Mouse (Mus musculus) hindbrain, embryonic 14.5 days (tissue): ENCODE data around the gene Mif. TPM values are rescaled to one million over a fixed set of nuclear protein-coding genes. Genes with fewer than 3 reads are reported as not detected.

ENCODE experiments used
- ATAC-seq: fragments of 200-750 bp; cut with Nextera tagmentation; 2 replicates; pipeline ENCODE4 v1.8.0; 2017; ENCODE audit warnings: moderate number of reproducible peaks, mild to moderate bottlenecking, moderate TSS enrichment, moderate library complexity; ENCODE audit not compliant: low FRiP score
- DNase-seq: peaks from one replicate; pipeline ENCODE4 v3.0.0-alpha.2; 2015; ENCODE audit warnings: low spot score
- H3K27ac ChIP-seq: fragments of 300-500 bp; sonication (generic); 2 replicates; pipeline ENCODE4 v1.5.1; 2014; ENCODE audit warnings: mild to moderate bottlenecking, moderate library complexity
- H3K27me3 ChIP-seq: fragments of 300-500 bp; sonication (generic); 2 replicates; pipeline ENCODE4 v1.6.1; 2014; ENCODE audit warnings: mild to moderate bottlenecking, low read length, mixed read lengths; ENCODE audit not compliant: control insufficient read depth, insufficient read depth
- H3K36me3 ChIP-seq: fragments of 300-500 bp; sonication (generic); replicated peaks from 2 replicates; pipeline ENCODE4 v1.6.1; 2014; ENCODE audit not compliant: control insufficient read depth, insufficient read depth
- H3K4me1 ChIP-seq: fragments of 300-500 bp; sonication (generic); replicated peaks from 2 replicates; pipeline ENCODE4 v1.6.1; 2014; ENCODE audit warnings: antibody characterized with exemption, low read length, mixed read lengths; ENCODE audit not compliant: control insufficient read depth, insufficient read depth
- H3K4me2 ChIP-seq: fragments of 300-500 bp; sonication (generic); replicated peaks from 2 replicates; pipeline ENCODE4 v1.6.1; 2014; ENCODE audit warnings: mild to moderate bottlenecking, moderate library complexity
- H3K4me3 ChIP-seq: fragments of 300-500 bp; sonication (generic); replicated peaks from 2 replicates; pipeline ENCODE4 v1.5.1; 2014; ENCODE audit warnings: mild to moderate bottlenecking, low read length
- H3K9ac ChIP-seq: fragments of 300-500 bp; sonication (generic); 2 replicates; pipeline ENCODE4 v1.6.1; 2014
- H3K9me3 ChIP-seq: fragments of 300-500 bp; sonication (generic); 2 replicates; pipeline ENCODE4 v1.6.1; 2016; ENCODE audit warnings: low read length; ENCODE audit not compliant: control insufficient read depth
- WGBS: fragments of 180-500 bp; shearing (Covaris S2); extraction: QIAGEN DNeasy Blood & Tissue Kit; methylation state at CpG from one replicate; pipeline ENCODE4 v1.1.7; 2014; 5-methylcytosine and 5-hydroxymethylcytosine counted together
- polyA plus RNA-seq: library from polyadenylated mRNA; unstranded; fragments of >200 nt; fragmentation: Nextera tagmentation; extraction: Ambion mirVana; gene quantifications from 2 replicates; pipeline ENCODE4 v1.2.1, GENCODE M21; 2014

Gene Mif
- polyA plus RNA-seq, 1 experiment from 2014 or later = 1,896 TPM

- Histone ChIP-seq H3K9me3 (no peaks in the 10 kb centered on the region), H3K9ac (peak overlapping the region; percentile 28; the same call in 1 of the 2 replicates), H3K4me1 (peaks cover 23% of the 10 kb centered on the region), H3K4me2 (peak overlapping the region; percentile 53), H3K27ac (no peak overlapping the region), H3K36me3 (no peaks in the 10 kb centered on the region), H3K27me3 (peaks cover 28% of the 10 kb centered on the region), H3K4me3 (peak overlapping the region; percentile 30)
- no peak for DNase-seq
- WGBS = 13% methylated on average over 9 of the region's 9 CpGs
- ATAC-seq = no peak
Measured at GRCm38 (mm10) chr10:75834721-75835120, 25.3 kb downstream of the Mif start.

- H3K9ac ChIP-seq = peak overlapping the region; percentile 28; the same call in 1 of the 2 replicates
- peaks cover 28% of the 10 kb centered on the region for H3K27me3 ChIP-seq
- H3K4me1 ChIP-seq = peaks cover 23% of the 10 kb centered on the region
- WGBS = 1% methylated on average over 21 of the region's 21 CpGs
- DNase-seq = peak; percentile 61
- H3K27ac ChIP-seq = no peak overlapping the region
- no peaks in the 10 kb centered on the region for H3K9me3 ChIP-seq
- peak overlapping the region; percentile 30 for H3K4me3 ChIP-seq
- H3K36me3 ChIP-seq = no peaks in the 10 kb centered on the region
- peak overlapping the region; percentile 53 for H3K4me2 ChIP-seq
- ATAC-seq = no peak
Measured at GRCm38 (mm10) chr10:75834250-75834649, 25.8 kb downstream of the Mif start.

GRCm38 (mm10) chr10:75833456-75834080, 26.5 kb downstream of the Mif start:
- Histone ChIP-seq H3K27ac (no peak overlapping the region), H3K4me2 (peak overlapping the region; percentile 53), H3K27me3 (peaks cover 28% of the 10 kb centered on the region), H3K4me1 (peaks cover 23% of the 10 kb centered on the region), H3K4me3 (peak overlapping the region; percentile 30), H3K36me3 (no peaks in the 10 kb centered on the region), H3K9ac (0 out of 2 replicates have a peak overlapping the region, but pooled peaks have one; percentile 28), H3K9me3 (no peaks in the 10 kb centered on the region)
- 19% methylated on average over 21 of the region's 21 CpGs for WGBS
- no peak for DNase-seq
- no peak for ATAC-seq

- DNase-seq (no peak), ATAC-seq (no peak)
- Histone ChIP-seq H3K27me3 (peaks cover 28% of the 10 kb centered on the region), H3K9me3 (no peaks in the 10 kb centered on the region), H3K4me1 (peaks cover 15% of the 10 kb centered on the region; the same call in 1 of the 2 replicates), H3K27ac (no peak overlapping the region), H3K4me2 (no peak overlapping the region), H3K9ac (no peak overlapping the region), H3K4me3 (no peak overlapping the region), H3K36me3 (no peaks in the 10 kb centered on the region)
- WGBS = 65% methylated on average over 13 of the region's 13 CpGs
Measured at GRCm38 (mm10) chr10:75832272-75832895, 27.7 kb downstream of the Mif start.

GRCm38 (mm10) chr10:75830275-75830670, 29.8 kb downstream of the Mif start:
- 92% methylated on average over 2 of the region's 2 CpGs for WGBS
- ATAC-seq (no peak), DNase-seq (no peak)
- no peak overlapping the region for H3K27ac ChIP-seq
- H3K36me3 ChIP-seq = no peaks in the 10 kb centered on the region
- no peak overlapping the region for H3K4me3 ChIP-seq
- H3K4me1 ChIP-seq = peaks cover 7% of the 10 kb centered on the region; the same call in 1 of the 2 replicates
- H3K4me2 ChIP-seq = no peak overlapping the region
- H3K9ac ChIP-seq = no peak overlapping the region
- no peaks in the 10 kb centered on the region for H3K9me3 ChIP-seq
- peaks cover 26% of the 10 kb centered on the region for H3K27me3 ChIP-seq

- no peak overlapping the region for H3K4me3 ChIP-seq
- ATAC-seq (no peak), DNase-seq (no peak)
- no peak overlapping the region for H3K9ac ChIP-seq
- no peaks in the 10 kb centered on the region for H3K9me3 ChIP-seq
- no peak overlapping the region for H3K4me2 ChIP-seq
- 0 out of 2 replicates have a peak, but pooled peaks cover 5% of the 10 kb centered on the region for H3K4me1 ChIP-seq
- no peak overlapping the region for H3K27ac ChIP-seq
- H3K27me3 ChIP-seq = peaks cover 20% of the 10 kb centered on the region
- whole genome bisulfite sequencing = 84% methylated on average over 2 of the region's 2 CpGs
- no peaks in the 10 kb centered on the region for H3K36me3 ChIP-seq
Measured at GRCm38 (mm10) chr10:75829529-75830274, 30.3 kb downstream of the Mif start.

- Histone ChIP-seq H3K9ac (no peak overlapping the region), H3K4me2 (no peak overlapping the region), H3K36me3 (no peaks in the 10 kb centered on the region), H3K27ac (no peak overlapping the region), H3K4me1 (no peaks in the 10 kb centered on the region), H3K4me3 (no peak overlapping the region), H3K9me3 (no peaks in the 10 kb centered on the region), H3K27me3 (peaks cover 10% of the 10 kb centered on the region)
- ATAC-seq (peak; percentile 65; the same call in 1 of the 2 replicates), DNase-seq (peak; percentile 42)
Measured at GRCm38 (mm10) chr10:75828500-75828931, 31.5 kb downstream of the Mif start.

- WGBS = 95% methylated on average over 4 of the region's 4 CpGs
- Histone ChIP-seq H3K4me1 (no peaks in the 10 kb centered on the region), H3K27ac (no peak overlapping the region), H3K4me3 (no peak overlapping the region), H3K4me2 (no peak overlapping the region), H3K9ac (no peak overlapping the region), H3K9me3 (no peaks in the 10 kb centered on the region), H3K27me3 (peaks cover 3% of the 10 kb centered on the region; the same call in 1 of the 2 replicates), H3K36me3 (no peaks in the 10 kb centered on the region)
- DNase-seq (no peak), ATAC-seq (peak; percentile 57; the same call in 1 of the 2 replicates)
Measured at GRCm38 (mm10) chr10:75827668-75828360, 32.2 kb downstream of the Mif start.

GRCm38 (mm10) chr10:75824530-75824929, 35.5 kb downstream of the Mif start:
- H3K4me3 ChIP-seq = no peak overlapping the region
- 90% methylated on average over 4 of the region's 4 CpGs for WGBS

More at GRCm38 (mm10) chr10:75824530-75824929, 35.5 kb downstream of the Mif start:
- H3K9me3 ChIP-seq = no peaks in the 10 kb centered on the region
- no peaks in the 10 kb centered on the region for H3K4me1 ChIP-seq
- H3K4me2 ChIP-seq = no peak overlapping the region
- H3K9ac ChIP-seq = no peak overlapping the region
- ATAC-seq (no peak), DNase-seq (no peak)
- no peaks in the 10 kb centered on the region for H3K36me3 ChIP-seq
- H3K27me3 ChIP-seq = no peaks in the 10 kb centered on the region
- H3K27ac ChIP-seq = no peak overlapping the region
